Mouse (Mus musculus) heart, adult 18-20 months (tissue): Measurements from ENCODE around the gene Ube2v1. TPM values are rescaled to one million over a fixed set of nuclear protein-coding genes. Genes with fewer than 3 reads are reported as not detected.
A peak's percentile ranks its signal among the peaks of the same experiment; 100 is the strongest.

ENCODE experiments used
- DNase-seq, 2 experiments: peaks; one replicate each; pipeline ENCODE4 v3.0.0; 2021 to 2022; ENCODE audit warnings: mixed read lengths in 1 of 2
- total RNA-seq, 2 experiments: library from RNA; stranded (reverse); gene quantifications; 2 replicates each; pipeline ENCODE4 v1.2.3; 2021

Ube2v1 gene
- total RNA-seq, 2 experiments from 2014 or later = 119 to 126 TPM

GRCm38 (mm10) chr2:167595761-167596171 is 36.1 kb downstream of the Ube2v1 start:
- peak; percentile 82 to 84 for DNase-seq

- peak; percentile 97 for DNase-seq
Observed at GRCm38 (mm10) chr2:167594444-167594934, 37.4 kb downstream of the Ube2v1 start.

- DNase-seq = no peak
Observed at GRCm38 (mm10) chr2:167593551-167594250, 38.2 kb downstream of the Ube2v1 start.

GRCm38 (mm10) chr2:167588774-167589577 is 42.9 kb downstream of the Ube2v1 start:
- peak; percentile 75 to 90 for DNase-seq

GRCm38 (mm10) chr2:167586976-167587375 is 44.9 kb downstream of the Ube2v1 start:
- DNase-seq = peak in 1 of 2 experiments; percentile 55

- DNase-seq = peak; percentile 60 to 66
Observed at GRCm38 (mm10) chr2:167586041-167586440, 45.9 kb downstream of the Ube2v1 start.

- no peak for DNase-seq
Observed at GRCm38 (mm10) chr2:167585273-167585672, 46.6 kb downstream of the Ube2v1 start.

- no peak for DNase-seq
Observed at GRCm38 (mm10) chr2:167583161-167583952, 48.5 kb downstream of the Ube2v1 start.

GRCm38 (mm10) chr2:167578521-167578920 is 53.4 kb downstream of the Ube2v1 start:
- DNase-seq = no peak

- no peak for DNase-seq
Observed at GRCm38 (mm10) chr2:167577186-167577785, 54.6 kb downstream of the Ube2v1 start.

GRCm38 (mm10) chr2:167576121-167576620 is 55.7 kb downstream of the Ube2v1 start:
- no peak for DNase-seq

- DNase-seq = no peak
Observed at GRCm38 (mm10) chr2:167575581-167575980, 56.3 kb downstream of the Ube2v1 start.

- peak; percentile 77 to 89 for DNase-seq
Observed at GRCm38 (mm10) chr2:167574814-167575213, 57.1 kb downstream of the Ube2v1 start.

- no peak for DNase-seq
Observed at GRCm38 (mm10) chr2:167571442-167572220, 60.3 kb downstream of the Ube2v1 start.

GRCm38 (mm10) chr2:167570815-167571214 is 61.1 kb downstream of the Ube2v1 start:
- DNase-seq = peak in 1 of 2 experiments; percentile 20

GRCm38 (mm10) chr2:167569934-167570651 is 61.8 kb downstream of the Ube2v1 start:
- DNase-seq = peak; percentile 89 to 93

- DNase-seq = no peak
Observed at GRCm38 (mm10) chr2:167568112-167568511, 63.8 kb downstream of the Ube2v1 start.

GRCm38 (mm10) chr2:167565682-167566081 is 66.2 kb downstream of the Ube2v1 start:
- DNase-seq = peak; percentile 83 to 91

GRCm38 (mm10) chr2:167565312-167565656 is 66.6 kb downstream of the Ube2v1 start:
- no peak for DNase-seq
